Mouse (Mus musculus) heart, embryonic 10.5 days (tissue): ENCODE results near the gene Psmb2. TPM values are rescaled to one million over a fixed set of nuclear protein-coding genes. Genes with fewer than 3 reads are reported as not detected.

ENCODE experiments used
- DNase-seq: peaks from one replicate; pipeline ENCODE4 v3.0.0-alpha.2; 2017; ENCODE audit warnings: low spot score
- H3K27ac ChIP-seq: fragments of 300-500 bp; sonication (generic); 2 replicates; pipeline ENCODE4 v1.5.1; 2016; ENCODE audit warnings: mild to moderate bottlenecking
- H3K27me3 ChIP-seq: fragments of 300-500 bp; sonication (generic); 2 replicates; pipeline ENCODE4 v1.6.1; 2016; ENCODE audit warnings: mild to moderate bottlenecking; ENCODE audit not compliant: poor library complexity, insufficient read depth, severe bottlenecking
- H3K36me3 ChIP-seq: fragments of 300-500 bp; sonication (generic); 2 replicates; pipeline ENCODE4 v1.6.1; 2016; ENCODE audit warnings: mild to moderate bottlenecking, moderate library complexity
- H3K4me1 ChIP-seq: fragments of 300-500 bp; sonication (generic); 2 replicates; pipeline ENCODE4 v1.6.1; 2016; ENCODE audit warnings: mild to moderate bottlenecking
- H3K4me3 ChIP-seq: fragments of 300-500 bp; sonication (generic); 2 replicates; pipeline ENCODE4 v1.5.1; 2016; ENCODE audit warnings: mild to moderate bottlenecking, moderate library complexity
- H3K9me3 ChIP-seq: fragments of 300-500 bp; sonication (generic); 2 replicates; pipeline ENCODE4 v1.6.1; 2016; ENCODE audit warnings: mild to moderate bottlenecking, moderate library complexity
- WGBS: fragments of 180-500 bp; shearing (Covaris S2); methylation state at CpG from one replicate; pipeline ENCODE4 v1.1.7; 2016; 5-methylcytosine and 5-hydroxymethylcytosine counted together
- polyA plus RNA-seq: library from polyadenylated mRNA; unstranded; fragments of >200 nt; fragmentation: Nextera tagmentation; extraction: Ambion mirVana; gene quantifications from 2 replicates; pipeline ENCODE4 v1.2.1, GENCODE M21; 2016

The Psmb2 gene
- 483 and 538 TPM in 2 replicates for polyA plus RNA-seq

- Histone ChIP-seq H3K36me3 (no peaks in the 10 kb centered on the region), H3K9me3 (no peaks in the 10 kb centered on the region), H3K27me3 (no peaks in the 10 kb centered on the region), H3K27ac (peak within 1 kb of the TSS; percentile 94), H3K4me3 (peak within 1 kb of the TSS; percentile 97), H3K4me1 (peaks cover 3% of the 10 kb centered on the region; the same call in 1 of the 2 replicates)
- WGBS: 3% methylated on average over 48 of the region's 48 CpGs
- DNase-seq: peak; percentile 99
Measured at GRCm38 (mm10) chr4:126677054-126678003, at the start of gene Psmb2. Gene Psmb2 (plus strand): TSS chr4:126677630.

DNA sequence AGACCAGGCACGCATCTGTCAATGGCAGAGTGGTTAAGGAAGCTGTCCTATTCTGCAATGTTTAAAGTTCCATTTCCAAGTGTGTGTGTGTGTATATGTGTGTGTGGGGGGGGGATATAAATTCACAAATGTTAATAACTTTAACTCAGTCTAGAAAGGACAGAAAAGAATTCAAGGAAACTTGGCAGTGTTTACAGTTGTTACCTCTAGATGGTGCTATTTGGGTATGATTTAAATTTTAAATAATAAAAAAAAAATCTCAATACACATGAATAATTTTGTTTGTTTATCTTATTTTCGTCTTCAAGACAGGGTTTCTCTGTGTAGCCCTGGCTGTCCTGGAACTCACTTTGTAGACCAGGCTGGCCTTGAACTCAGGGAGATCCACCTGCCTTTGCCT lies 45.5 kb upstream of the Psmb2 start:
- Histone ChIP-seq H3K27me3 (peaks cover 18% of the 10 kb centered on the region), H3K36me3 (no peaks in the 10 kb centered on the region), H3K27ac (no peak overlapping the region), H3K9me3 (no peaks in the 10 kb centered on the region), H3K4me3 (no peak overlapping the region), H3K4me1 (peaks cover 16% of the 10 kb centered on the region; the same call in 1 of the 2 replicates)
- WGBS: 42% methylated on average over 2 of the region's 2 CpGs
- no peak for DNase-seq

DNA sequence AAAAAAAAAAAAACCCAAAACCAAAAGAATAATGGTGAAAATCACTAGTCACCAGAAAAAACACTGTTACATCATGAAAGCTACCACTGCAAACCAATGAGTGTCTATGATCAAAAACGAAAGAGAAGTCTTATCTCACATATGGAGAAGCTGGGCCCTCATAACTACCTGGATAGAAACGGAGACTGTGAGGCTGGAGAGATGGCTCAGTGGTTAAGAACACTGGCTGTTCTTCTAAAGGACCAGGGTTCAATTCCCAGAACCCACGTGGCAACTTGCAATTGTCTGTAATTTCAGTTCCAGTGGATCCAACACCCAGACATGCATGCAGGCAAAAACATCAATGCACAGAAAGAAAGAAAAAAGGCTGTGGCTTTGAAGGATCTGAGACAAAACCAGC lies 44.8 kb upstream of the Psmb2 start:
- Histone ChIP-seq H3K27me3 (peaks cover 19% of the 10 kb centered on the region), H3K4me3 (no peak overlapping the region), H3K27ac (no peak overlapping the region), H3K4me1 (peaks cover 10% of the 10 kb centered on the region; the same call in 1 of the 2 replicates), H3K36me3 (no peaks in the 10 kb centered on the region), H3K9me3 (no peaks in the 10 kb centered on the region)
- DNase-seq: no peak
- WGBS: 61% methylated on average over 3 of the region's 3 CpGs

DNA sequence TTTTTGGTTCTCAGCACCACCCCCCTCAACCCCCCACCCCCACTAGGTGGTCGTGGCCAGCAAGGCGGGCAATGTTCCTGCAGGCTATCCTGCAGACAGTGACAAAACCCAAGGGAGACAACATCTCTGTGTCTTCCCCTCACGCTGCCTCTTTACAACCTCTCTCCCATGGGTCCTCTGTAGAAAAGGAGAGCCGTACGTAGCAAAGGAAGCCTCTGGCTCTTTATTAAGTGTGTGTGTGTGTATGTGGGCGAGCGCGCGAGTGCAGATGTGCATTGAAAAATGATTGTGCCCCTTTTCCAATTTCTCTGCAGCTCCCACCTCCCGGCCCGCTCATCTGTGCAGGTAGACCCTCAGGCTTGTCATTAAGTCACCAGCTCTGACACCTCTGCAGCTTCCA lies 41.1 kb upstream of the Psmb2 start:
- Histone ChIP-seq H3K27me3 (peaks cover 26% of the 10 kb centered on the region), H3K27ac (no peak overlapping the region), H3K9me3 (no peaks in the 10 kb centered on the region), H3K36me3 (no peaks in the 10 kb centered on the region), H3K4me1 (peaks cover 10% of the 10 kb centered on the region; the same call in 1 of the 2 replicates), H3K4me3 (peak overlapping the region; percentile 15; the same call in 1 of the 2 replicates)
- 25% methylated on average over 11 of the region's 11 CpGs for WGBS
- no peak for DNase-seq

- Histone ChIP-seq H3K4me3 (no peak overlapping the region), H3K36me3 (no peaks in the 10 kb centered on the region), H3K4me1 (peaks cover 10% of the 10 kb centered on the region; the same call in 1 of the 2 replicates), H3K9me3 (no peaks in the 10 kb centered on the region), H3K27me3 (peaks cover 26% of the 10 kb centered on the region), H3K27ac (no peak overlapping the region)
- DNase-seq: no peak
- WGBS: 66% methylated on average over 4 of the region's 4 CpGs
Measured at GRCm38 (mm10) chr4:126637446-126637845, 40.0 kb upstream of the Psmb2 start.

- Histone ChIP-seq H3K9me3 (no peaks in the 10 kb centered on the region), H3K27ac (no peak overlapping the region), H3K4me1 (peaks cover 10% of the 10 kb centered on the region; the same call in 1 of the 2 replicates), H3K4me3 (no peak overlapping the region), H3K36me3 (no peaks in the 10 kb centered on the region), H3K27me3 (peaks cover 26% of the 10 kb centered on the region)
- no peak for DNase-seq
- 50% methylated on average over 7 of the region's 7 CpGs for WGBS
Measured at GRCm38 (mm10) chr4:126639339-126639738, 38.1 kb upstream of the Psmb2 start.

- Histone ChIP-seq H3K27me3 (peaks cover 8% of the 10 kb centered on the region; the same call in 1 of the 2 replicates), H3K36me3 (no peaks in the 10 kb centered on the region), H3K4me1 (0 out of 2 replicates have a peak, but pooled peaks cover under 1% of the 10 kb centered on the region), H3K9me3 (no peaks in the 10 kb centered on the region), H3K27ac (no peak overlapping the region), H3K4me3 (no peak overlapping the region)
- DNase-seq: no peak
- WGBS: 40% methylated on average over 9 of the region's 9 CpGs
Measured at GRCm38 (mm10) chr4:126641901-126642300, 35.5 kb upstream of the Psmb2 start.

GRCm38 (mm10) chr4:126643815-126644214 lies 33.6 kb upstream of the Psmb2 start:
- no peak overlapping the region for H3K4me3 ChIP-seq
- 76% methylated on average over 4 of the region's 4 CpGs for WGBS
- H3K27me3 ChIP-seq: peaks cover 5% of the 10 kb centered on the region; the same call in 1 of the 2 replicates

GRCm38 (mm10) chr4:126644333-126644963 lies 33.0 kb upstream of the Psmb2 start:
- no peak for DNase-seq
- Histone ChIP-seq H3K27me3 (no peaks in the 10 kb centered on the region), H3K9me3 (no peaks in the 10 kb centered on the region), H3K27ac (no peak overlapping the region), H3K36me3 (no peaks in the 10 kb centered on the region), H3K4me3 (no peak overlapping the region), H3K4me1 (no peaks in the 10 kb centered on the region)
- 74% methylated on average over 10 of the region's 10 CpGs for WGBS

More at GRCm38 (mm10) chr4:126643815-126644214, 33.6 kb upstream of the Psmb2 start:
- DNase-seq: no peak
- no peaks in the 10 kb centered on the region for H3K9me3 ChIP-seq
- H3K4me1 ChIP-seq: no peaks in the 10 kb centered on the region
- no peak overlapping the region for H3K27ac ChIP-seq
- no peaks in the 10 kb centered on the region for H3K36me3 ChIP-seq

GRCm38 (mm10) chr4:126647996-126648910 lies 29.2 kb upstream of the Psmb2 start:
- no peak overlapping the region for H3K27ac ChIP-seq
- 60% methylated on average over 24 of the region's 24 CpGs for whole genome bisulfite sequencing
- H3K4me3 ChIP-seq: no peak overlapping the region
- DNase-seq: no peak
- no peaks in the 10 kb centered on the region for H3K9me3 ChIP-seq
- H3K36me3 ChIP-seq: no peaks in the 10 kb centered on the region
- H3K4me1 ChIP-seq: no peaks in the 10 kb centered on the region
- no peaks in the 10 kb centered on the region for H3K27me3 ChIP-seq

DNA sequence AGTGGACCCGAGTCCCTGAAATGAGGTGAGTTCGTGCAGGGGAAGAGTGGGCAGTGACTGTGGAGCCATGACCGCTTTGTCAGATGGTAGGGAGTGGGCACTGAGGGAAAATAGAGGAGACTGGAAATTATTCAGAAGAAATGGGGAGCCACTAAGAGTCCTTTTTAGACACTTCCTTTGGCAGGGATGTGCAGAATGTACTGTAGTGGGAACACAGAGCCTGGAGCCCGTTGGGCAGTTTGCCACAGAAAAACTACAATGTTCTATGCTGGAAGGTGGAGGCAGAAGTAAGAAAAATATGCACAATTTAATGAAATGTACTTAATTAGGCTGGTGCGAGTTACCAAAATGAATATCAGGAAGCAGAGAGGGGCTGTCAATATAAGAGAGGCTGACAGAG lies 24.3 kb upstream of the Psmb2 start:
- Histone ChIP-seq H3K36me3 (no peaks in the 10 kb centered on the region), H3K4me1 (no peaks in the 10 kb centered on the region), H3K4me3 (no peak overlapping the region), H3K27me3 (no peaks in the 10 kb centered on the region), H3K27ac (no peak overlapping the region), H3K9me3 (no peaks in the 10 kb centered on the region)
- WGBS: 77% methylated on average over 5 of the region's 5 CpGs
- DNase-seq: no peak

- DNase-seq: peak; percentile 82
- H3K4me3 ChIP-seq: no peak overlapping the region
- no peaks in the 10 kb centered on the region for H3K27me3 ChIP-seq
- no peaks in the 10 kb centered on the region for H3K9me3 ChIP-seq
- H3K27ac ChIP-seq: no peak overlapping the region
- H3K36me3 ChIP-seq: no peaks in the 10 kb centered on the region
- H3K4me1 ChIP-seq: no peaks in the 10 kb centered on the region
- 6% methylated on average over 9 of the region's 9 CpGs for WGBS
Measured at GRCm38 (mm10) chr4:126655356-126655755, 22.1 kb upstream of the Psmb2 start.
